Comparison of ENCODE assay signal across 9 mouse cellular contexts in the genomic region with DNA sequence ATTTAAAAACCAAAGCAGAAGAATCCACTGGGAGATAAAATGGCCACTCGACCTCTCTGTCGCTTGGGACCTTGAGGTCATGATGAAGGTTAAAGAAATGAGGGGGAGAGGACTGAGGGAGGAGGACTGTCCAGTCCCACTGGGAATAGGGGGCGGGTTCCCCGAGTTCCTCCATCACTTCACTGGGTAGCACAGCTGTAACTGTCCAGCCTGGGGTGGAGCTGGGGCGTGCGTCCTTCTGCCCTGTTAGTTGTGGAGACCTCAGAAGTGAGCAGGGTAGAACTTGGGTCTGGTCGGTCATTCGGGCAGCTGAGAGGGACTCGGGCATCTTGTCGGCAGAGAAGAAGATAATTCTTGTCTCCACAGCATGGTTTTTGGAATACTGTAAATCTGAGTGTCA. TPM values are rescaled to one million over a fixed set of nuclear protein-coding genes. Genes with fewer than 3 reads are reported as not detected.
DNase-seq lines count a peak whose midpoint lies in the region; ATAC-seq and TF ChIP-seq lines count a peak whose summit lies in the region.
"Had no signal": no experiment of that assay in that cellular context is flagged by ENCODE, and none has a peak within 500 bp of the region (broad histone marks: within the 10 kb centered on the region; RNA-seq: fewer than 3 reads in every experiment).

No protein-coding gene starts in this region.

- no peak for DNase-seq in left cerebral cortex, adult 2 months (ENCODE audit: extremely low spot score in 1 of 2, low spot score in 2 of 2)
- no peak for DNase-seq in left cerebral cortex, postnatal 25 days (ENCODE audit: low spot score in 2 of 2)
- no peak for DNase-seq in hindbrain, postnatal 0 days (ENCODE audit: low spot score)
- no peak for DNase-seq in left cerebral cortex, postnatal 14 days (ENCODE audit: low spot score in 2 of 2)
- no peak for DNase-seq in cerebellum, adult 11-12 months

- H3K9me3 ChIP-seq in embryonic facial prominence, embryonic 15.5 days (replicated peaks) = no peaks in the 10 kb centered on the region
- H3K9me3 ChIP-seq in hindbrain, postnatal 0 days (ENCODE audit: low read length) = no peaks in the 10 kb centered on the region
- H3K9me3 ChIP-seq in neural tube, embryonic 12.5 days = no peaks in the 10 kb centered on the region

- peak overlapping the region; percentile 47 for H3K4me3 ChIP-seq in left cerebral cortex, adult 2 months
- peak overlapping the region; percentile 64 for H3K4me3 ChIP-seq in embryonic facial prominence, embryonic 15.5 days (replicated peaks)
- H3K4me3 ChIP-seq in hindbrain, postnatal 0 days (ENCODE audit: low read length) = peak overlapping the region; percentile 52
- H3K4me3 ChIP-seq in neural tube, embryonic 12.5 days = peak overlapping the region; percentile 55

- peak overlapping the region; percentile 65; the same call in 1 of the 2 replicates for H3K27ac ChIP-seq in left cerebral cortex, adult 2 months
- H3K27ac ChIP-seq in embryonic facial prominence, embryonic 15.5 days (replicated peaks) = no peak overlapping the region
- H3K27ac ChIP-seq in hindbrain, postnatal 0 days = peak overlapping the region; percentile 41; the same call in 1 of the 2 replicates
- no peak overlapping the region for H3K27ac ChIP-seq in neural tube, embryonic 12.5 days

- WGBS in embryonic facial prominence, embryonic 15.5 days = 35% methylated on average over 10 of the region's 10 CpGs
- 28% methylated on average over 10 of the region's 10 CpGs for WGBS in hindbrain, postnatal 0 days
- WGBS in neural tube, embryonic 12.5 days = 30% methylated on average over 10 of the region's 10 CpGs

- peak overlapping the region; percentile 57; the same call in 1 of the 2 replicates for H3K9ac ChIP-seq in embryonic facial prominence, embryonic 15.5 days
- H3K9ac ChIP-seq in hindbrain, postnatal 0 days (replicated peaks; ENCODE audit: low read length) = peak overlapping the region; percentile 63
- peak overlapping the region; percentile 62 for H3K9ac ChIP-seq in neural tube, embryonic 12.5 days

- peak overlapping the region; percentile 74 for H3K4me2 ChIP-seq in embryonic facial prominence, embryonic 15.5 days (replicated peaks)
- H3K4me2 ChIP-seq in hindbrain, postnatal 0 days (ENCODE audit: low read depth, low read length) = peak overlapping the region; percentile 74
- peak overlapping the region; percentile 66 for H3K4me2 ChIP-seq in neural tube, embryonic 12.5 days (replicated peaks)

- H3K4me1 ChIP-seq in embryonic facial prominence, embryonic 15.5 days = 0 out of 2 replicates have a peak, but pooled peaks cover 8% of the 10 kb centered on the region
- H3K4me1 ChIP-seq in hindbrain, postnatal 0 days (ENCODE audit: insufficient read depth, low read length) = peaks cover 4% of the 10 kb centered on the region; the same call in 1 of the 2 replicates
- peaks cover 3% of the 10 kb centered on the region; the same call in 1 of the 2 replicates for H3K4me1 ChIP-seq in neural tube, embryonic 12.5 days

- H3K36me3 ChIP-seq in embryonic facial prominence, embryonic 15.5 days = no peaks in the 10 kb centered on the region
- H3K36me3 ChIP-seq in hindbrain, postnatal 0 days (ENCODE audit: insufficient read depth, low read length) = no peaks in the 10 kb centered on the region
- H3K36me3 ChIP-seq in neural tube, embryonic 12.5 days = no peaks in the 10 kb centered on the region

- H3K27me3 ChIP-seq in embryonic facial prominence, embryonic 15.5 days = no peaks in the 10 kb centered on the region; the same call in 1 of the 2 replicates
- H3K27me3 ChIP-seq in hindbrain, postnatal 0 days (ENCODE audit: insufficient read depth, low read length) = no peaks in the 10 kb centered on the region
- H3K27me3 ChIP-seq in neural tube, embryonic 12.5 days (replicated peaks) = 0 out of 2 replicates have a peak, but pooled peaks cover 4% of the 10 kb centered on the region

- no peak for ATAC-seq in embryonic facial prominence, embryonic 15.5 days (ENCODE audit: insufficient number of reproducible peaks, low FRiP score, low TSS enrichment, low read depth)
- ATAC-seq in hindbrain, postnatal 0 days = no peak
- no peak for ATAC-seq in neural tube, embryonic 12.5 days (ENCODE audit: low FRiP score, low read depth)
- no peak for ATAC-seq in inflammation-experienced regulatory T-cells, adult 6 months

- TF ChIP-seq CTCF in left cerebral cortex, adult 2 months (IDR thresholded peaks at IDR 0.05) = no peak
- TF ChIP-seq CTCF in hindbrain, postnatal 0 days (IDR thresholded peaks at IDR 0.05; ENCODE audit: low read depth) = no peak

- intact Hi-C loops in left cerebral cortex, adult 2 months (cut with DNase I) = loop anchor here (5.0 kb wide), 1 partner anchor 47 kb away; no protein-coding TSS in a partner anchor
- intact Hi-C loops in left cerebral cortex, postnatal 25 days (cut with DNase I) = no loop called here
- intact Hi-C loops in left cerebral cortex, postnatal 14 days (cut with DNase I) = no loop called here

RNA-seq across cellular contexts. Expression of gene H2-Eb1, which starts 3.6 kb away (rescaled TPM):
- 1 to 10 TPM; 1.1 to 2.1 TPM for total RNA-seq in left cerebral cortex, adult 2 months (2021)
- total RNA-seq in left cerebral cortex, postnatal 25 days (2021) = 1 to 10 TPM; 2.9 to 3.4 TPM
- 3.6 and 5.0 TPM in 2 replicates for polyA plus RNA-seq in embryonic facial prominence, embryonic 15.5 days (2015; fragmentation: Nextera tagmentation; extraction: Ambion mirVana)
- 0.52 and 0.93 TPM in 2 replicates for total RNA-seq in hindbrain, postnatal 0 days (2014; rRNA removed)
- 4.1 and 5.3 TPM in 2 replicates for polyA plus RNA-seq in hindbrain, postnatal 0 days (2015; fragmentation: Nextera tagmentation; extraction: Ambion mirVana)
- polyA plus RNA-seq in neural tube, embryonic 12.5 days (2016; fragmentation: Nextera tagmentation; extraction: Ambion mirVana) = 1.8 and 2.3 TPM in 2 replicates
- 10 to 100 TPM; 15.0 to 67.6 (median 57.7) TPM for polyA plus RNA-seq in inflammation-experienced regulatory T-cells, adult 6 months (2017; shearing (Covaris generic))
- total RNA-seq in left cerebral cortex, postnatal 14 days (2021) = 1 to 10 TPM in 1 of 2 experiments, under 1 TPM in 1; 0.99 to 2.4 TPM

RNA-seq across cellular contexts. Expression of gene H2-Eb2, which starts 16.2 kb away (rescaled TPM):
- total RNA-seq in left cerebral cortex, adult 2 months (2021) = not detected
- total RNA-seq in left cerebral cortex, postnatal 25 days (2021) = not detected
- not detected in 2 replicates for polyA plus RNA-seq in embryonic facial prominence, embryonic 15.5 days (2015; fragmentation: Nextera tagmentation; extraction: Ambion mirVana)
- total RNA-seq in hindbrain, postnatal 0 days (2014; rRNA removed) = 0.05 and 0.07 TPM in 2 replicates
- polyA plus RNA-seq in hindbrain, postnatal 0 days (2015; fragmentation: Nextera tagmentation; extraction: Ambion mirVana) = 0.10 and 0.20 TPM in 2 replicates
- polyA plus RNA-seq in neural tube, embryonic 12.5 days (2016; fragmentation: Nextera tagmentation; extraction: Ambion mirVana) = 0.20 TPM in 1 of 2 replicates, not detected in the other
- polyA plus RNA-seq in inflammation-experienced regulatory T-cells, adult 6 months (2017; shearing (Covaris generic)) = under 1 TPM in 2 of 3 experiments, not detected in 1; 0.28 to 0.44 TPM
- total RNA-seq in left cerebral cortex, postnatal 14 days (2021) = not detected
- total RNA-seq: hematopoietic stem cell, adult 5-6 weeks had no signal

RNA-seq across cellular contexts. Expression of gene H2-Aa, which starts 21.6 kb away (rescaled TPM):
- 1 to 10 TPM; 1.0 to 3.1 TPM for total RNA-seq in left cerebral cortex, adult 2 months (2021)
- 1 to 10 TPM; 1.9 to 2.1 TPM for total RNA-seq in left cerebral cortex, postnatal 25 days (2021)
- 2.7 and 4.6 TPM in 2 replicates for polyA plus RNA-seq in embryonic facial prominence, embryonic 15.5 days (2015; fragmentation: Nextera tagmentation; extraction: Ambion mirVana)
- total RNA-seq in hindbrain, postnatal 0 days (2014; rRNA removed) = 1.0 and 1.3 TPM in 2 replicates
- polyA plus RNA-seq in hindbrain, postnatal 0 days (2015; fragmentation: Nextera tagmentation; extraction: Ambion mirVana) = 0.95 and 1.4 TPM in 2 replicates
- polyA plus RNA-seq in neural tube, embryonic 12.5 days (2016; fragmentation: Nextera tagmentation; extraction: Ambion mirVana) = 0.16 TPM in 1 of 2 replicates, not detected in the other
- 10 to 100 TPM in 2 of 3 experiments, 1 to 10 TPM in 1; 9.3 to 75.1 (median 44.7) TPM for polyA plus RNA-seq in inflammation-experienced regulatory T-cells, adult 6 months (2017; shearing (Covaris generic))
- 1 to 10 TPM; 1.6 to 1.7 TPM for total RNA-seq in left cerebral cortex, postnatal 14 days (2021)

RNA-seq across cellular contexts. Expression of gene Btnl2, which starts 45.4 kb away (rescaled TPM):
- total RNA-seq in left cerebral cortex, adult 2 months (2021) = under 1 TPM; 0.65 to 0.68 TPM
- total RNA-seq in left cerebral cortex, postnatal 25 days (2021) = under 1 TPM; 0.71 to 0.73 TPM
- polyA plus RNA-seq in embryonic facial prominence, embryonic 15.5 days (2015; fragmentation: Nextera tagmentation; extraction: Ambion mirVana) = 0.24 and 0.30 TPM in 2 replicates
- total RNA-seq in hindbrain, postnatal 0 days (2014; rRNA removed) = not detected in 2 replicates
- polyA plus RNA-seq in hindbrain, postnatal 0 days (2015; fragmentation: Nextera tagmentation; extraction: Ambion mirVana) = 0.08 TPM in 1 of 2 replicates, not detected in the other
- not detected in 2 replicates for polyA plus RNA-seq in neural tube, embryonic 12.5 days (2016; fragmentation: Nextera tagmentation; extraction: Ambion mirVana)
- polyA plus RNA-seq in inflammation-experienced regulatory T-cells, adult 6 months (2017; shearing (Covaris generic)) = not detected
- under 1 TPM; 0.62 to 0.91 TPM for total RNA-seq in left cerebral cortex, postnatal 14 days (2021)
- total RNA-seq: hematopoietic stem cell, adult 5-6 weeks had no signal

RNA-seq across cellular contexts. Expression of gene H2-Ab1, which starts 51.7 kb away (rescaled TPM):
- total RNA-seq in left cerebral cortex, adult 2 months (2021) = 1 to 10 TPM; 1.3 to 3.1 TPM
- total RNA-seq in left cerebral cortex, postnatal 25 days (2021) = 1 to 10 TPM; 1.8 to 2.7 TPM
- polyA plus RNA-seq in embryonic facial prominence, embryonic 15.5 days (2015; fragmentation: Nextera tagmentation; extraction: Ambion mirVana) = 10.8 and 11.7 TPM in 2 replicates
- 1.1 and 3.5 TPM in 2 replicates for total RNA-seq in hindbrain, postnatal 0 days (2014; rRNA removed)
- 2.9 and 3.1 TPM in 2 replicates for polyA plus RNA-seq in hindbrain, postnatal 0 days (2015; fragmentation: Nextera tagmentation; extraction: Ambion mirVana)
- 1.6 and 2.2 TPM in 2 replicates for polyA plus RNA-seq in neural tube, embryonic 12.5 days (2016; fragmentation: Nextera tagmentation; extraction: Ambion mirVana)
- 10 to 100 TPM in 2 of 3 experiments, 1 to 10 TPM in 1; 4.3 to 76.2 (median 34.9) TPM for polyA plus RNA-seq in inflammation-experienced regulatory T-cells, adult 6 months (2017; shearing (Covaris generic))
- total RNA-seq in left cerebral cortex, postnatal 14 days (2021) = 1 to 10 TPM; 1.1 to 2.1 TPM

Comparison
In these comparisons a context has a peak if more than half of its experiments do, and no peak if none do; other contexts are left out.
1. H3K27ac ChIP-seq: peak in left cerebral cortex, adult 2 months (single experiment) and hindbrain, postnatal 0 days (single experiment); none in embryonic facial prominence, embryonic 15.5 days (single experiment) and neural tube, embryonic 12.5 days (single experiment).
2. Peak in every context shown above with its lines, with median percentiles within 50 percentile points of each other: H3K4me3 ChIP-seq, H3K4me2 ChIP-seq and H3K9ac ChIP-seq.